Mouse (Mus musculus): ENCODE data around the gene Rps6kl1.
A peak's percentile ranks its signal among the peaks of the same experiment; 100 is the strongest.

Gene Rps6kl1

DNA sequence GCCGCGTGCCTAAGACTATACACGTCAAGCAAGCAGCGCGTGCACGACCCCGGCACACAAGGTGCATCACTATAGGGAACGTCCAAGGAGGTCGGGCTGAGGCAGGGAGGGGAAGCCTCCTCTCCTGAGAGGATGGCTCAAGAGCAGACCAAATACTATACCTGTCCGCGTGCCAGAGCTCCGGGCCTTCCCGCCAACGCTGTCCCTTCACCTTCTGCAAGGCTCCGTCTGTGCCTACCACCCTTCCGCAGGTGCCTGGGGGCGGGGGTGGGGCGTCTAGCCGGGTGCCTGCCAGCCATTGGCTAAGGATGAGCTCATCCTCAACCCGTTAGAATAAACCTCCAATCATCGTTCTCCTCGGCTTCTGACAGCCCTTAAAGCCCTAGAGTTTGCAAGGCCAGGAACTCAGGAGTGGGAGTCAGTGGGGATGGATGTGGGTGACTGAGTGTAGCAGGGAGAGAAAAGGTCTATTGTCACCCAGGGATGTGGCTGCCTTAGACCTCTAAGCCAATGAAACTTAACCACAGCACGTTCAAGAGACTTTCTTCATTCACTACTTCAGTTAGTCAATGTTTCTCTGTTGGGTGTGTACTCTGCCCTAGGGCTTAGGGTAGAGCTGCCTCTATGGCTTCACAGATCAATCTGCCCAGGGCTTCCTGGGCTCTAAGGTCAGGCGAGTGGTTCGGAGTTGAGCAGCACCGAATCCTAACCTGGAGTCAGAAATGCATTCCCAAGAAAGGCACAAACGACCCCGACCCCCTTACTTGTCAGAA lies at the start of gene Rps6kl1:
Rps6kl1 (minus strand) TSS at position 263 of the 773 bp plus-strand sequence.
- DNase-seq (ENCODE audit: low read depth) = no peak

- DNase-seq (ENCODE audit: low read depth) = no peak
Observed at GRCm38 (mm10) chr12:85199954-85200353, 48.9 kb upstream of the Rps6kl1 start.

GRCm38 (mm10) chr12:85197936-85198335 lies 46.9 kb upstream of the Rps6kl1 start:
- no peak for DNase-seq (ENCODE audit: low read depth)

- DNase-seq (ENCODE audit: low read depth) = no peak
Observed at GRCm38 (mm10) chr12:85197371-85197770, 46.3 kb upstream of the Rps6kl1 start.

DNA sequence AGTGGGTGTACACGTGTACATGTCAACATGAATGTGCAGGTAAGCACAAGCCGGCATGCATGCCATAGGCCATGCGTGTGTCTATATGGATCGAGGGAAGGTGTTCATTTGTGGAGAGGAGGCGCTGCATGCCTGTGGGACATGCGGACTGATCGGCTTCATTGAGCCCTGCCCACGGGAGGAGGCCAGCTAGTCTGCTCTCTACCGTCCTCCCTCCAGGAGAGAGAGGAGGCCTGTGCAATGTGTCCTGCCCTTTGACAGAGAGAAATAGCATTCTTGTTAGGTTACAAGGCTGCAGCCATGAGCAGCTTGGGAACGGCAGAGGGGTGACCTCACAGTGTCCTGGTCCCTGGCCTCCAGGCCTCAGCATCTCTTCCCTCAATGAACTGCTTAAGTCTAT lies 45.1 kb upstream of the Rps6kl1 start:
- DNase-seq (ENCODE audit: low read depth) = no peak

GRCm38 (mm10) chr12:85195086-85195485 lies 44.0 kb upstream of the Rps6kl1 start:
- no peak for DNase-seq (ENCODE audit: low read depth)

DNA sequence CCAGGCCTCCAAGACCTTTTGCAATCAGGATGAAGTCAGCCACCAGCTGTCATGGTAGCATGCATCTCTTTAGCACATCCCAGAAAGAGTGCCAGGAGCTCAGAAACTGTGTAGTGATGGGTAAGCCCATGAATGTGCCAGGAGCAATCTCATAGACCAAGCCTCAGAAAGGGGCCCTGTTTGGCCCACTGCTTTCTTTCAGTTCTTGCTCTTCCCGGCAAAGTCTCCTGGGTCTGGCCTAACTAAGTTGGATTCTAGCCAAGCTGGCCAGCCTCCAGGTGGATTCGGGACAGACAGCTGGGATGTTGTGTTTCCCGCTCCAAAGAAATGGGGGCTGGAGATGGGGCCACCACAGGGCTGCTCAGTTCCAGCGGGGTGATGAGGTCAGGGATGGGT lies 43.6 kb upstream of the Rps6kl1 start:
- no peak for DNase-seq (ENCODE audit: low read depth)

GRCm38 (mm10) chr12:85193923-85194622 lies 43.0 kb upstream of the Rps6kl1 start:
- no peak for DNase-seq (ENCODE audit: low read depth)

GRCm38 (mm10) chr12:85193146-85193545 lies 42.1 kb upstream of the Rps6kl1 start:
- DNase-seq (ENCODE audit: low read depth) = no peak

GRCm38 (mm10) chr12:85192461-85193108 lies 41.5 kb upstream of the Rps6kl1 start:
- peak; percentile 87 for DNase-seq (ENCODE audit: low read depth)

DNA sequence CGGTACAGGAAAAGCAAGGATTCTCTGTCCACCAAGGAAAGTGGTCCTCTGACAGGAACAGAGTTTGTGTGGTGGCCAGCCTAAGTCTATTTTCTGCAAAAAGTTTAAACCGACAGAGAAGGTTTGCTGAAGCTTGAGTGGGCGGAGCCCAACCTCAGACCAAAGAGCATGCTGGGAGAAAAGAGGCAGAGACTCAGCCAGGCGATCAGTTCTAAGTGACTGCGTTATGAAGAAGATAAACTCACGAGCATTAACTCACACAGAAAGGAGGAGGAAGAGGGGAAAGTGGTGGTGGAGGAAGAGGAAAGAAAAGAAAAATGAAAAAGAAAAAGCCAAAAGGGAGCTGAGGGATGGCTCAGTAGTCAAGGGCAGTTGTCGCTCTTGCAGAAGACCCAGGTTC lies 39.2 kb upstream of the Rps6kl1 start:
- no peak for DNase-seq (ENCODE audit: low read depth)

DNA sequence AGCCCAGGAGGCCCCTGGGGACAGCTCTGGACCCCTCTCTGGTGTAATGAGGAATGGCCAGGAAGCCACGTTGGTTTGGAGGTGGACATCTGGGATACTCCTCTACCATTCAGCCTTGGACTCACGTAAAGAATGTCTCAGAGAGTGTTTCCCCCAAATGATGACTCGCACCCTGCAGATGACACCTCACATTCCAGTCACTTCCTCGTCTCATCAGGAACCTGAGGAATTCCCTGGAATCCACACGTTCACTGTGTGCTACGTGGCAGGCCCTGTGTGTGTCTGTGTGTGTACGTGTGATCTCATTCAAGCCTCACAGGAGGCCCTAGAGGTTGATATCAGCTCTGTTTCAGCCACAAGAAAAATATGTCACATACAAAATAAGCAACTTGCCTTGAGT lies 35.3 kb upstream of the Rps6kl1 start:
- no peak for DNase-seq (ENCODE audit: low read depth)

GRCm38 (mm10) chr12:85185810-85186209 lies 34.7 kb upstream of the Rps6kl1 start:
- DNase-seq (ENCODE audit: low read depth) = no peak

DNA sequence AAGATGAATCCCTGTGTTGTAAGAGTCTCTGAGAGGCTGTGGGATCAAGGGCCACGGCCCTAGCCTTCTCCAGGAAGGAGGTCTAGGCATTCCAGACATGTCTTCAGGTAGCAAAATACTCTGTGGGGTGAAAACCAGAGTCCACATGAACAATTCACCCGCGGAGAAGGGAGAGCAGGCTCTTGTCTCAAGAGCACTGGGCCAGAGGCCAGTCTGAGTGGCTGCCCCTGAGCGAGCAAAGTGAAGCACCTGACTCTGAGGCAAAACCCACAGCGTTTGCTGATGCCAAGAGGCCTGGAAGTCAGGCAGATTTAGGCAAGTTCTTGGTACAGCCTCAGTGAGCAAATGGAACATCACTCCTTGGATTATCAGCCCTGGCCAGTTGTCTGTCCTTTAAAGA lies 33.1 kb upstream of the Rps6kl1 start:
- DNase-seq (ENCODE audit: low read depth) = no peak

DNA sequence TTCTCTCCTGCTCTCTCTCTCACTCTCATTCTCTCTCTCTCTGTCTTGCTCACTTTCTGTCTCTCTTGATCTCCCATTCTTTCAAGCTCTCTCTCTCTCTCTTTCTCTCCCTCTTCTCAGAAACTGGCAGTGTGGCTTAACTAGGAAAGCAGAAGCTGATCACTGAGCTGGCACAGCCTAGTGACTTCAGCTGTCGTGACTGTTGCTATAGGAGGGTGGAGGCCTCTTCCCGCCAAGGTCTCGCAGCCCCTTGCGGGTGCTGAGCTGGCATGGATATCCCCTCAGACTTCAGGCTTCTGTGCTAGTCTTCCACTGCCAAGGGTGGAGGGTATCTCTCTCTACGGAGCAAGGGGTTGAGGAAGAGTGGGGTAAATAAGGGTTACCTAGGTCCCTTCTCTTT lies 31.8 kb upstream of the Rps6kl1 start:
- no peak for DNase-seq (ENCODE audit: low read depth)

- DNase-seq (ENCODE audit: low read depth) = no peak
Observed at GRCm38 (mm10) chr12:85182345-85182643, 31.2 kb upstream of the Rps6kl1 start.

DNA sequence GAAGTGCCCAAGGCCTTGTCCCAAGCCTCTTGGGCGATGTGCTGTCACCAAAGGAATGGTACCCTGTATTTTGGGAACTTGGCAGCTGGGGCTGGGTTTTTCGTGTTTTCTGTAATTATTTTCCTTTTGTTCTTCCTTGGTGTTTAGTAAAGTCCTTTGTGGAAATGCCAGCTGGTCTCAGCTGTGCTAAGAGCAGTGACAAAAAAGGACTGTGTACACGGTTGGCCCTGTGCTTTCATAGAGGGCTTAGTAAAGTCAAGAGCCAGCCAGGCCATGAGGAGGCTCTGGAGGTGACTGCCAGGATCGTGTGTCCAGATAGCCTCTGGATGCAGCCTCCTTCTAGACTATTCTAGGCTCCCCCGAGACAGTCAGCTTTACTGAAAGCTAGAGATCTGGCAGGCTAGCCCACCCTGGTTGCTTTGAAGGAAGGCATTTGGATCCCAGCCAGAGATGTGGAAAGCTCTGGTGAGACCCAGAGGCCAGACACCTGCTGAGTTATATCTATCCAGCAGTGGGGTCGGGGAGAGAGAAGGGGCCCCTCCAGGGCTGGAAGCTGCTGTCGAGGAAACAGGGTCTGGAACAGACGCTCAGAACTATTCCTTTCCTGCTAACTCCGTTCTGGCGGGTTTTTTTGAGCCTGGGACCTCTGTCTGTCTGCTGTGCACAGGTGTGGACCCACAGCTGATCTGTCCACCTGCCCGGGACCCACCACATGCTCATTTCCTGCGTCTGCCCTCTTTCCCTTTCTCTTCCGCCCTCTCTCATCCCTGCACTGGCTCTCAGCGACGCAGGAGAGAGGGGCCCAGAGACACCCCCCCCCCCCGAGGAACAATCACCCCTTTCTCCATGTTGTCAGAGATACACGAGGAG lies 30.6 kb upstream of the Rps6kl1 start:
- no peak for DNase-seq (ENCODE audit: low read depth)

GRCm38 (mm10) chr12:85178294-85178693 lies 27.2 kb upstream of the Rps6kl1 start:
- DNase-seq (ENCODE audit: low read depth) = no peak

GRCm38 (mm10) chr12:85177740-85178239 lies 26.7 kb upstream of the Rps6kl1 start, which contains the start of gene Pgf:
TSS of gene Pgf (minus strand) at chr12:85177790.
- DNase-seq (ENCODE audit: low read depth) = no peak

GRCm38 (mm10) chr12:85176846-85177523 lies 25.9 kb upstream of the Rps6kl1 start:
- DNase-seq (ENCODE audit: low read depth) = peak; percentile 51

Measured in 416B (cell line).